Mouse (Mus musculus) retina, embryonic 14.5 days (tissue): ENCODE data around the gene Ptprg.

Experiments
- DNase-seq: peaks from one replicate; pipeline ENCODE4 v3.0.0-alpha.2; 2015; ENCODE audit warnings: low spot score

Ptprg gene

GRCm38 (mm10) chr14:11618140-11618705, 64.9 kb downstream of the Ptprg start:
- no peak for DNase-seq

- DNase-seq = no peak
Observed at GRCm38 (mm10) chr14:11619606-11620005, 66.3 kb downstream of the Ptprg start.

GRCm38 (mm10) chr14:11620314-11620713, 67.0 kb downstream of the Ptprg start:
- DNase-seq = no peak

GRCm38 (mm10) chr14:11620962-11621568, 67.7 kb downstream of the Ptprg start:
- peak; percentile 47 for DNase-seq

DNA sequence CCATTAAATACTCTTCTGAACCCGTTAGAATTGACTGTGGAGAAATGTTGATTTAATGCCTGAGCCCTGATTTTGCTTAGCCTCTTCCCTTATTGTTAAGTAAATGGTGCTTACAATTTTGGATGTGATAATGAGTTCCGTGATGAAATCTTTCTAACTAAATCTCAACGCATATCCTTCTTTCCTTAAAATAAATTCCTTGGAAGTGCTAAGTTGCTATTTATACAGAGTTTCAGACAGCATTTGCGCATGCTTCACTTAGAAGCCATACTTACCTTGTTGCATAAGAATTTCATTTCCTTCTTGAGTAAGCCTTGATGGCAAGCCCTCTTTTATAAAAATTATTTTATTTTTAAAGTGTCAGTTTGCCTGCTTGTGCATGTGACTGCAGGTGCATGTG, 70.2 kb downstream of the Ptprg start:
- no peak for DNase-seq

DNA sequence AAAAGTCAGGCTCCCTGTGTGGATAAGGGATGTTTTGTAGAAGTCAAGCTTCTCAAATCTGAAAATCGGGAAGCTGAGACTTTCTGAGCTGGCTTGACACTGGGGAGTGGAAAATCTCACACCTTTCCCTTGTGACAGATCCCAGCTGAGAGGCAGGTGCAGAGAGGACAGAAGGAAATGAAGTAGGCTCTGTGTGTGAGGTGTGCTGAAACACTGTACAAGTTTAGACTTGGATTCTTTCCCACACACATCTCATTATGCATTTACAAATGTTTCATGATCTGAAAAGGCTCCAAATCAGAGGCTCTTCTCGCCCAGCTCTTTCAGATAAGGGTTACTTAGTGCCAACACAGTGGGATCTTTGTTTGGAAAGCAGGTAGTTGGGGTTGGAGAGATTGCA, 77.4 kb downstream of the Ptprg start:
- DNase-seq = no peak

DNA sequence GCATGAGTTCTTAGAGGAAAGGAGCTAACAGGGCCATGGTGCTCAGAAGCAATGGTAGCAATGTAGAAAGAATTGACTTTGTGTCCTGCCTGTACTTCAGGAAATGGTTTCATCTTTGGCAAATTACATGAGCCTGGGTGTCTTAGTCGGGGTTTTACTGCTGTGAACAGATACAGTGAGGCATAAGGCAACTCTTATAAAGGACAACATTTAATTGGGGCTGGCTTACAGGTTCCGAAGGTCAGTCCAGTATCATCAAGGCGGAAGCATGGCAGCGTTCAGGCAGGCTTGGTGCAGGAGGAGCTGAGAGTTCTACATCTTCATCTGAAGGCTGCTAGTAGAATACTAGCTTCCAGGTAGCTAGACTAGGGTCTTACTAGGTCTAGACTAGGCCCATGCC, 78.2 kb downstream of the Ptprg start:
- DNase-seq = no peak

- DNase-seq = no peak
Observed at GRCm38 (mm10) chr14:11637673-11638072, 84.3 kb downstream of the Ptprg start.

GRCm38 (mm10) chr14:11639366-11639765, 86.0 kb downstream of the Ptprg start:
- no peak for DNase-seq

DNA sequence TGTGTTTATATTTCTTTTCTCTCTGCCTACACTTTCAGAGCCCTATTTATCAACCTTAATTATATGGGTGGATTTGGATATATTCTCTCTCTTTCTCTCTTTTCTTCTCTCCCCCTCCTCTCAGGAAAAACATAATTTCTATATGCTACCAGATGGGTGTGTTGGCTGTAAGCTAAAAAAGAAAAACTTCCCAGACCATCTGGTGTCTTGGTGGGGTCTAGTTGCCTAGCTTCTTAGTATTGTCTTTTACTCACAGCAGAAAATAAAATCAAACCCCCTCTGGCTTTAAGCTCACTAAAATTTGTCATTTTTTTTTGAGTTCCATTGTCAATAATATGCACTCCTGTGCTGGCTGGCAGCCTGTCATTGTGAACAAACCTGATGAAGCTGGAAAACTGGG, 87.0 kb downstream of the Ptprg start:
- DNase-seq = no peak

- no peak for DNase-seq
Observed at GRCm38 (mm10) chr14:11640996-11641395, 87.7 kb downstream of the Ptprg start.

GRCm38 (mm10) chr14:11642977-11643376, 89.6 kb downstream of the Ptprg start:
- DNase-seq = no peak

DNA sequence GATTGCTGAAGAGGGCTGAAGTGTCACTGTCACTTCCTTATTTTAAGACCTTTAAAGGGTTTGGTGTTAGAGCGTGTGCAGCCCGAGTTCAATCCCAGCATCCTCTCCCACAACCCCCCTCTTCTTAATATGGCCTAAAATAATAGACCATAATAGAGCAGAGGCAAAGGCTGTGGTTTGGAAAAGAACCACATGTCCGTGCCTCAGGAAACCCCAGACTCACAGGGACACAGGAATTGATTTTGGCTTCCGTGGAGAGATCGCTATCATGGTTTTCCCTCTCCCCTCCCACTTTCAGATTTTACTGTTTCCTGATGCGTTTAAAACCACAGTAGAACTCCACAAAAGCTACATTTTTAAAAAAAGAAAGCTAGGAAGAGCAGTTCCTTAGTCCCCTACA, 104.0 kb downstream of the Ptprg start:
- DNase-seq = no peak

GRCm38 (mm10) chr14:11663661-11664215, 110.4 kb downstream of the Ptprg start:
- peak; percentile 32 for DNase-seq

- peak; percentile 47 for DNase-seq
Observed at GRCm38 (mm10) chr14:11664302-11664701, 111.0 kb downstream of the Ptprg start.

GRCm38 (mm10) chr14:11665046-11665445, 111.7 kb downstream of the Ptprg start:
- no peak for DNase-seq

DNA sequence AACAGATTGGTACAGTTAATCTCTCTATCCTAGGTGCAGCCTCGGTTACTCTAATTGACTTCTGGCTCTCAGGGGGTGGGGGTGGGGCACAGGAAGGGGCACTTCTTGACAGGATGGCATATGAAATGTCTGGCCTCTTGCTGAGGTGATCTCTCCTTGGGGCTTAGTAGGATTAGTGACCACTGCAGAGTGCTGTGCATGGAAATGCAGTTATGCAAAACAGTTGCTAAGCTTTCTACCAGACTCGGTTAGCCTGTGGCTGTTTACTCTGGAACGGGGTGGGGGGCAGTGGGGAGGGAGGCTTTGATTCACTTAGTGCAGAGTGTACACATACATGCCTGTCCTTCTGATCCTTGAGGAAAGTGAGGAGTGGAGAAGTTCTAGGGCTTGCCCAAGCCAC, 114.4 kb downstream of the Ptprg start:
- DNase-seq = peak; percentile 27

DNA sequence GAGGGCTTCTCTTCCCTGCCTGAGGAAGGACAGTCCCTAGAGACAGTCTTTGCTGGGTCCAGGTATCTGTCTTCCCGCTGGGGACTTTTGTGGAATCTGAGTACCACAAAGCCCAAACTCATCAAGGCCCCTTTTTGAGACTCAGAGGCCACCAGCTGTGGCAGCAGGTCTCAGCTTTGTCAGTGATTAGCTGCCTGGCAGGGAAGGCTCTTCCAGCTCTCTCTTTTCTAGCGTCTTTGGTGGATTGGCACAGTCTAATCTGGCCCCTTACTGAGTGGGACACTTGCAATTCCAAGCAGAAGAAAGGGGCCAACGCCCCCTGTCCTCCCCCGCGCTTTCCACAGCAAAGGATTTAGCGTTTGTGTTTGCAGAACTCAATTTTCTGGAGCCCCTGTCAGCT, 117.5 kb downstream of the Ptprg start:
- DNase-seq = peak; percentile 30

DNA sequence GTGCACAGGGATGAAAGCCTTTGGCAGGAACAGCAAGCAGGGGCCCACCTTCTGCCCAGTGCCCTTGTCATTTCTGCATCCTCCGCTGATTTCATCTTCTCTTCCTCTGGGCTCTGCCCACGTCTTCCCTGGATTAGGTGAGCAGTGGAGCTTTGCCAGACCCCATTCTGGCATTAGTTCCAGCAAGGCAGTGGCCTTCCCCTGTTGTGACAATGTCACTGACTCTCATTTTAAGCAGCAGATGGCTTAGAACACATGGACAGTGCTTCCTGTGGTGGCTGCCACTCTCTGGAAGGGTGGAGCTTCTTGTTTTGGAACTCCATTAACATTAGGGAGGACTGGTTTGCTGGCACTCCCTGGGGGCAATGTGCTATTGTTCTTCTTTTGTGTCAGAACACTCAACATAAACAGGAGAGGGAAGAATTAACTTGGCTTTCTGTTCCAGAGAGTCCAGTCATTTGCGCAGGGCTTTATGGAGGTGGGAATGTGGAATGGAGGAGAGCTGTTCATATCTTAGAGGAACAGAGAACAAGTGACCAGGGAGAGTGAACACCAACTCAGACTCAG, 119.7 kb downstream of the Ptprg start:
- DNase-seq = no peak

DNA sequence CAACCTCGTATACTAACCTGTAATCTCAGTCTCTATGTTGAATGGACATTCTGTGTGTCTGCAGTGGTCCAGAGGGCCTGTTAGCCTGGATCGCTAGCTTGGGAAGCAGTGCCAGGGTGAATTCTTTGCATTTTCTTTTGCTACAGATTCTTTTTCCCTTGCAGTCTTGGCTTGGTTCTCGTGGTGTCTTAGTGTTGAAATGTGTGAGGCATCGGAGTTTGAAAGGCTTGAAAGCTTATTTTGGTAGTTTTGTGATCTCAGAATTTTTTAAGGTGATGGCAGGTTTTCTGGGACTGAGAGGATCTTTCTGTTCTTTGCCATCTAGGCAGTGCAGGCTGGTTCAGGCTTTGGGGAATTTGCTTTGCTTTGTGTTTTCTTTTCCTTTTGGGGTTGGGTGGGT, 124.9 kb downstream of the Ptprg start:
- DNase-seq = no peak

DNA sequence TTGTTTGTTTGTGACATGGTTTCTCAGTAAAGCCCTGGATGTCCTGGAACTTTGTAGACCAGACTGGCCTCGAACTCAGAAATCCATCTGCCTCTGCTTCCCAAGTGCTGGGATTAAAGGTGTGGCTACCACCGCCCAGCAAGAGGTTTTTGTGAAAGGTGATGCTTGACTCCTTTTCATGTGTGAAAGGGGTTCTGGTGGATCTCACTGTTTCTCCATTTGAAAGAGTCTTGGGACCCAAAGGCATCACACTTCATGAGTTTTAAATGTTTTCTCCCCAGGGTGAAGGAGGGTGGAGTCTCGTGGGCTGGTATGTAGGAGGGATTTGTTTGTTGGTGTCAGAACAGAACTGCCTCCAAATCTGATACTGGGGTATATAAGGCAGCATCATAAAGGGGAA, 126.4 kb downstream of the Ptprg start:
- no peak for DNase-seq

- DNase-seq = no peak
Observed at GRCm38 (mm10) chr14:11680621-11681020, 127.3 kb downstream of the Ptprg start.

DNA sequence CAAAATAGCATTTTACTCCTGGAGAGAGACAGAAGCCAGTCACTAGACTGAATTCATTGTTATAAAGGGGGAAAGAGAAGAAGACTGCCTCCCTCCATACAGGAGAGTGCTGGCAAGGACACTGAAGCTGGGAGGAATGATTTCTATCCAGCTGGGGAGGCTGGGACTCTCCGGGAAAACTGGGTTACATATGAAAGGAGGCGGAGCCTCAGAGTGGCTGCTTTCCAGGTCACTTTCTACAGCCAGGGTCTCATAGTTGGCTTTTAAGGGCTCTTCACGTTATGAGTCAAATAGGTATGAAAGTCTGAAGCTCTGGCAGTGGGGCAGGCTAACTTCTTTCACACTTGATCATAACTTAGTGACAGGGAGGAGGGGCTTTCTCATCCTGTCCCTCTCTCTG, 129.1 kb downstream of the Ptprg start:
- DNase-seq = peak; percentile 67
